Mouse (Mus musculus) embryonic facial prominence, embryonic 10.5 days (tissue): ENCODE measurements around the gene Ccnjl. TPM values are rescaled to one million over a fixed set of nuclear protein-coding genes. Genes with fewer than 3 reads are reported as not detected.
A peak's percentile ranks its signal among the peaks of the same experiment; 100 is the strongest.

Source experiments
- DNase-seq: peaks from one replicate; pipeline ENCODE4 v3.0.0-alpha.2; 2017; ENCODE audit warnings: low spot score
- H3K27ac ChIP-seq: fragments of 300-500 bp; sonication (generic); replicated peaks from 2 replicates; pipeline ENCODE4 v1.5.1; 2016; ENCODE audit warnings: mild to moderate bottlenecking
- H3K27me3 ChIP-seq: fragments of 300-500 bp; sonication (generic); replicated peaks from 2 replicates; pipeline ENCODE4 v1.6.1; 2016; ENCODE audit warnings: low read depth, mild to moderate bottlenecking; ENCODE audit not compliant: poor library complexity, severe bottlenecking
- H3K36me3 ChIP-seq: fragments of 300-500 bp; sonication (generic); replicated peaks from 2 replicates; pipeline ENCODE4 v1.6.1; 2016; ENCODE audit warnings: mild to moderate bottlenecking, moderate library complexity
- H3K4me1 ChIP-seq: fragments of 300-500 bp; sonication (generic); 2 replicates; pipeline ENCODE4 v1.6.1; 2016
- H3K4me3 ChIP-seq: fragments of 300-500 bp; sonication (generic); 2 replicates; pipeline ENCODE4 v1.5.1; 2016; ENCODE audit warnings: mild to moderate bottlenecking, moderate library complexity
- H3K9me3 ChIP-seq: fragments of 300-500 bp; sonication (generic); 2 replicates; pipeline ENCODE4 v1.6.1; 2016; ENCODE audit warnings: mild to moderate bottlenecking
- WGBS: fragments of 180-500 bp; shearing (Covaris S2); methylation state at CpG from one replicate; pipeline ENCODE4 v1.1.7; 2016; 5-methylcytosine and 5-hydroxymethylcytosine counted together
- polyA plus RNA-seq: library from polyadenylated mRNA; unstranded; fragments of >200 nt; fragmentation: Nextera tagmentation; extraction: Ambion mirVana; gene quantifications from 2 replicates; pipeline ENCODE4 v1.2.1, GENCODE M21; 2016

Ccnjl gene
- polyA plus RNA-seq, 1 experiment from 2014 or later, result 37.8 TPM

GRCm38 (mm10) chr11:43531619-43532018 is 3.0 kb downstream of the Ccnjl start:
- no peaks in the 10 kb centered on the region for H3K27me3 ChIP-seq
- DNase-seq, result peak; percentile 32
- H3K4me3 ChIP-seq, result 0 out of 2 replicates have a peak overlapping the region, but pooled peaks have one; percentile 24
- peaks cover 42% of the 10 kb centered on the region for H3K4me1 ChIP-seq
- WGBS, result 77% methylated on average over 5 of the region's 5 CpGs
- no peaks in the 10 kb centered on the region for H3K9me3 ChIP-seq
- 0 out of 2 replicates have a peak overlapping the region, but pooled peaks have one; percentile 99 for H3K27ac ChIP-seq
- H3K36me3 ChIP-seq, result peaks cover 63% of the 10 kb centered on the region

GRCm38 (mm10) chr11:43537074-43537473 is 8.5 kb downstream of the Ccnjl start:
- no peak overlapping the region for H3K4me3 ChIP-seq
- H3K4me1 ChIP-seq, result peaks cover 55% of the 10 kb centered on the region
- WGBS, result 69% methylated on average over 6 of the region's 6 CpGs
- peak; percentile 34 for DNase-seq
- H3K27ac ChIP-seq, result no peak overlapping the region
- peaks cover 85% of the 10 kb centered on the region for H3K36me3 ChIP-seq
- no peaks in the 10 kb centered on the region for H3K9me3 ChIP-seq
- H3K27me3 ChIP-seq, result no peaks in the 10 kb centered on the region

DNA sequence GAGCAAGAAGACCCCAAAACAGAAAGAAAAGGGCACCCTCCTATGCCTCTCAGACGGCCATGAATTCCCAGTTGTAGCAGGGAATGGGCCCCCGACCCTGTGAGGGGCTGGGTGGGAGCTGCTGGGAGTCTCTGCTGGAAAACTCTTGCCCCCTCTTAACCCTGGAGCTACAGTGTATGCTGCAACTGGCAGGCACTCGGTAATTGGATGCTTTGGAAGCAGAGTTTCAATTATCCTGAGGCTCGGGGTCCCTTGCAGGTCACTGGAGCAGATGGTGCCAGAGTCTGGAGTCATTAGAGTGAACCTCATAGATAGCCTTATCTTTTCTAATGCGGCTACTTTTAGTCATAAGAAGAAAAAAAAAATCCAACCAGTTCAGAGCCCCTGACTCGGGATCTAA is 11.3 kb downstream of the Ccnjl start:
- peak; percentile 64 for DNase-seq
- H3K4me1 ChIP-seq, result peaks cover 74% of the 10 kb centered on the region
- no peaks in the 10 kb centered on the region for H3K27me3 ChIP-seq
- peak overlapping the region; percentile 54; the same call in 1 of the 2 replicates for H3K27ac ChIP-seq
- WGBS, result 16% methylated on average over 6 of the region's 6 CpGs
- no peaks in the 10 kb centered on the region for H3K9me3 ChIP-seq
- H3K4me3 ChIP-seq, result peak overlapping the region; percentile 11; the same call in 1 of the 2 replicates
- peaks cover 85% of the 10 kb centered on the region for H3K36me3 ChIP-seq

DNA sequence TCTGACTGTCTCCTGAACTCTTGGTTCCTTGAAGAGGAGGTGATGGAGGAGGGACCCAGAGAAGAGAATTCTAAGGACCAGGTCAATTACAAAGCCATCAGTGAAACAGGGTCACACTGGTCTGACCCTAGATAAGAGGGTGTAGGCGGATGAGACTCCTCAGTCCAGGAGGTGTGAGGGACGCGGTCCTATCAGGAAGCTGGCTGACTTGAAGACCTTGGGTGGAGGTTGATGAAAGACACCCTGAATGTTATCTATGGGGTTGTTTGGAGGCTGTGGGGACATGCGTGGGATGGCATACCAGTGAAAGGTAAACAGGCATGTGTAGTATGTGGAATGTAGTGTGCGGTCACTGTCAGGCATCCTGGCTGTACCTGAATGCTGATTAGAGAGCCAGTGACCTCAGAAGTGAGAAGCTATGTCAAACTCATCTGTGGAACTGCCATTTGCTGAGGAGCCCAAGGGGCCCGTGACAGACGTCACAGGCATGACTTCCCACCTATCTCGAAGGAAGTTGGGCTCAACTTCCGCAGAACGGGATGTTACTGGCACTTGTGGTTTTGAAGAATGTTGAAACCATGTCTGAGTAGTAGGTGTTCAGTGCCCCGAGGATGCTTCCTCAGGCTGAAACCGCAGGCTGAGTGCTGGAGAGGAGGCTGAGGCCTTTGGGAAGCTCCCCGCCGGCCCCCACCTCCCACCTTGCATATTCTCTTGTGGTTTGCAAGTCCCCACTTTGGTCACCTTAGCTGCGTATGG is 15.3 kb downstream of the Ccnjl start:
- Histone ChIP-seq H3K4me3 (no peak overlapping the region), H3K9me3 (no peaks in the 10 kb centered on the region), H3K27ac (no peak overlapping the region), H3K36me3 (peaks cover 68% of the 10 kb centered on the region), H3K4me1 (peaks cover 89% of the 10 kb centered on the region), H3K27me3 (no peaks in the 10 kb centered on the region)
- 90% methylated on average over 15 of the region's 15 CpGs for WGBS
- no peak for DNase-seq

DNA sequence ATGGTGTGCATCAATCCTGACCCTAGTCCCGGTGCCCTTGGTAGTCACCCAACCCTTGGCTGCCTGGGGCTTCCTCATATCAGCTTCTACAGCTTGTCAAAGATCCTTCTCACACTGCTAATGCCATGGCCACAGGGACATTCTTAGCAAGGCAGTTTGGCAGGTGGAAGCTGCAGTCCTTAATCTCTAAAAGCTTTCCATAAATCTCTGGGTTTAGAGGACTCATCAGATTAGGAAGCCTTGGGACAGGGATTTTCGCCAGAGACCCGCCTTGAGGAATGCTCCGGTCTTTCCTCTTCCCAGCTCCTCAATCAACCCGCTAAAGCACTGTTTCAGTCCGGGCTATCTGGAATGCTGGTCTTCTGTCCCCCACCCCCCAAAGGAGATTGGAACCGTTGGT is 16.2 kb downstream of the Ccnjl start:
- Histone ChIP-seq H3K4me1 (peaks cover 89% of the 10 kb centered on the region), H3K4me3 (no peak overlapping the region), H3K27me3 (no peaks in the 10 kb centered on the region), H3K27ac (no peak overlapping the region), H3K9me3 (no peaks in the 10 kb centered on the region), H3K36me3 (peaks cover 65% of the 10 kb centered on the region)
- no peak for DNase-seq
- 89% methylated on average over 7 of the region's 7 CpGs for WGBS

GRCm38 (mm10) chr11:43545873-43546475 is 17.4 kb downstream of the Ccnjl start:
- Histone ChIP-seq H3K4me3 (no peak overlapping the region), H3K27me3 (no peaks in the 10 kb centered on the region), H3K27ac (peak overlapping the region; percentile 66; the same call in 1 of the 2 replicates), H3K36me3 (peaks cover 63% of the 10 kb centered on the region), H3K9me3 (no peaks in the 10 kb centered on the region), H3K4me1 (peaks cover 85% of the 10 kb centered on the region)
- WGBS, result 49% methylated on average over 16 of the region's 16 CpGs
- no peak for DNase-seq

GRCm38 (mm10) chr11:43546678-43547077 is 18.1 kb downstream of the Ccnjl start:
- Histone ChIP-seq H3K4me3 (no peak overlapping the region), H3K27me3 (no peaks in the 10 kb centered on the region), H3K27ac (peak overlapping the region; percentile 66; the same call in 1 of the 2 replicates), H3K36me3 (peaks cover 64% of the 10 kb centered on the region), H3K4me1 (peaks cover 85% of the 10 kb centered on the region), H3K9me3 (no peaks in the 10 kb centered on the region)
- no peak for DNase-seq
- WGBS, result 37% methylated on average over 4 of the region's 4 CpGs

DNA sequence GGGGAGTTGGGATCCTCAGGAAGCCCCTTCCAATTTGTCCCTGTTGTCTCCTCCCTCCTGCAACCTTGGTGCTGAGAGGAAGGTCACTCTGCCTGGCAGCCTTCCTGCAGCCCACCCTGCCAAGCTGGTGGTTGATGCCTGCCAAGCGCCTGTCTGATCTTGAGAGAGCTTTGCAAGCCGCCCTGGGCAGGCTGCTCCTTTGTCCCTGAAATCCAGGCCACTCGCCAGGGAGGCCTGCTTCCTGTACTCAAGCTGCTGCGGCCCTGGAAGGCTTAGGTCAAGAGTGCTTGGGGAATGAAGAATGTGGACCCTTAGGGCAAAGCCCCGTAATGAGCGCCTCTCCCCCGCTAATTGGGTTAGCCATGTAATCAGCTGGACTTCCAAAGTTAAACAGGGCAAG is 19.6 kb downstream of the Ccnjl start:
- H3K4me1 ChIP-seq, result peaks cover 88% of the 10 kb centered on the region
- no peaks in the 10 kb centered on the region for H3K9me3 ChIP-seq
- peaks cover 51% of the 10 kb centered on the region for H3K36me3 ChIP-seq
- H3K27ac ChIP-seq, result peak overlapping the region; percentile 87
- peak overlapping the region; percentile 17; the same call in 1 of the 2 replicates for H3K4me3 ChIP-seq
- peak; percentile 83 for DNase-seq
- 11% methylated on average over 7 of the region's 7 CpGs for WGBS
- H3K27me3 ChIP-seq, result no peaks in the 10 kb centered on the region

- H3K4me1 ChIP-seq, result peaks cover 82% of the 10 kb centered on the region
- no peaks in the 10 kb centered on the region for H3K27me3 ChIP-seq
- H3K27ac ChIP-seq, result peak overlapping the region; percentile 87
- no peak for DNase-seq
- whole genome bisulfite sequencing, result 60% methylated on average over 12 of the region's 12 CpGs
- H3K36me3 ChIP-seq, result peaks cover 44% of the 10 kb centered on the region
- H3K4me3 ChIP-seq, result no peak overlapping the region
- H3K9me3 ChIP-seq, result no peaks in the 10 kb centered on the region
Measured at GRCm38 (mm10) chr11:43548657-43549435, 20.3 kb downstream of the Ccnjl start.

DNA sequence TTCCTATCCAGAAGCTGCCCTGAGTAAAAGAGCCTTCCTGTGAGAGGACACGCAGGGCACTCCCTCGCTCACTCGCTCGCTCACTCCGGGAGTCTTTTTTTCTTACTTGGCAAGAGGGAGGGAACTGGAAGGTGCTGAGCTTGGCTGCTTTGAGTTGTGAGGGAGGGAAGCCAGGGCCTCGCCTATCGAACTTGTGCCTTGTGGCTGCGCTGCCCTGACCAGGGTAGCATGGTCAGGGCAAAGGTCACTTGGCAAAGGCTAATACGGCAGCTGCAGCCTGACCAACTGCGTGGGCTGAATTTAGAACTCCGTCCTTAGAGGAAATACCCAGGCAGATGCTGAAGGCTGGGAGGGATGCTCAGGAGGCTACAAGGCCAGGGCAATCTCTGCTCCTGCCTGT is 21.1 kb downstream of the Ccnjl start:
- Histone ChIP-seq H3K4me1 (peaks cover 81% of the 10 kb centered on the region), H3K27ac (peak overlapping the region; percentile 87), H3K36me3 (peaks cover 42% of the 10 kb centered on the region), H3K9me3 (no peaks in the 10 kb centered on the region), H3K4me3 (no peak overlapping the region), H3K27me3 (no peaks in the 10 kb centered on the region)
- 32% methylated on average over 11 of the region's 11 CpGs for WGBS
- no peak for DNase-seq

GRCm38 (mm10) chr11:43551756-43552155 is 23.2 kb downstream of the Ccnjl start:
- H3K4me1 ChIP-seq, result peaks cover 60% of the 10 kb centered on the region
- DNase-seq, result no peak
- WGBS, result 82% methylated on average over 3 of the region's 3 CpGs
- H3K36me3 ChIP-seq, result peaks cover 43% of the 10 kb centered on the region
- H3K9me3 ChIP-seq, result no peaks in the 10 kb centered on the region
- no peaks in the 10 kb centered on the region for H3K27me3 ChIP-seq
- H3K27ac ChIP-seq, result no peak overlapping the region; the same call in 1 of the 2 replicates
- H3K4me3 ChIP-seq, result no peak overlapping the region

GRCm38 (mm10) chr11:43552675-43553074 is 24.1 kb downstream of the Ccnjl start:
- Histone ChIP-seq H3K36me3 (peaks cover 45% of the 10 kb centered on the region), H3K27me3 (no peaks in the 10 kb centered on the region), H3K9me3 (no peaks in the 10 kb centered on the region), H3K4me3 (no peak overlapping the region), H3K4me1 (peaks cover 52% of the 10 kb centered on the region), H3K27ac (no peak overlapping the region)
- 58% methylated on average over 6 of the region's 6 CpGs for WGBS
- DNase-seq, result no peak
